In genomic region chr4:68128124-68128523, GRCm38 (mm10) we compare ENCODE assay signal across 24 mouse cellular contexts.
A peak's percentile ranks its signal among the peaks of the same experiment; 100 is the strongest.
DNase-seq lines count a peak whose midpoint lies in the region; ATAC-seq and TF ChIP-seq lines count a peak whose summit lies in the region.
"Had no signal": no experiment of that assay in that cellular context is flagged by ENCODE, and none has a peak within 500 bp of the region (broad histone marks: within the 10 kb centered on the region; RNA-seq: fewer than 3 reads in every experiment).

No protein-coding gene starts in this region.

- H3K4me2 ChIP-seq in hindbrain, embryonic 11.5 days (replicated peaks; ENCODE audit: low read depth, low read length), result no peak overlapping the region
- no peak overlapping the region for H3K4me2 ChIP-seq in hindbrain, embryonic 12.5 days (replicated peaks)
- H3K4me2 ChIP-seq in hindbrain, embryonic 14.5 days (replicated peaks), result no peak overlapping the region

- no peak overlapping the region for H3K27ac ChIP-seq in hindbrain, embryonic 11.5 days (ENCODE audit: low read depth, low read length)
- H3K27ac ChIP-seq in hindbrain, embryonic 10.5 days, result no peak overlapping the region
- H3K27ac ChIP-seq in hindbrain, embryonic 12.5 days, result no peak overlapping the region
- H3K27ac ChIP-seq in hindbrain, embryonic 14.5 days, result no peak overlapping the region
- H3K27ac ChIP-seq in ES-E14 (ENCODE audit: insufficient read depth, low read depth, low read length, poor library complexity, severe bottlenecking), result no peak overlapping the region

- no peaks in the 10 kb centered on the region for H3K27me3 ChIP-seq in hindbrain, embryonic 11.5 days (ENCODE audit: control insufficient read depth, insufficient read depth, low read length)
- no peaks in the 10 kb centered on the region for H3K27me3 ChIP-seq in hindbrain, embryonic 10.5 days (ENCODE audit: insufficient read depth, poor library complexity, severe bottlenecking)
- H3K27me3 ChIP-seq in hindbrain, embryonic 12.5 days, result no peaks in the 10 kb centered on the region
- H3K27me3 ChIP-seq in hindbrain, embryonic 14.5 days (ENCODE audit: control insufficient read depth, insufficient read depth, low read length), result no peaks in the 10 kb centered on the region
- H3K27me3 ChIP-seq: CH12.LX, Patski had no signal

- no peak overlapping the region for H3K9ac ChIP-seq in hindbrain, embryonic 11.5 days (ENCODE audit: low read depth, low read length)
- H3K9ac ChIP-seq in hindbrain, embryonic 12.5 days, result no peak overlapping the region
- H3K9ac ChIP-seq in hindbrain, embryonic 14.5 days, result no peak overlapping the region
- H3K9ac ChIP-seq in ES-E14 (ENCODE audit: insufficient read depth, low read depth, low read length, poor library complexity, severe bottlenecking), result no peak overlapping the region

- H3K4me3 ChIP-seq in hindbrain, embryonic 11.5 days (ENCODE audit: low read depth, low read length), result no peak overlapping the region
- no peak overlapping the region for H3K4me3 ChIP-seq in hindbrain, embryonic 10.5 days
- no peak overlapping the region for H3K4me3 ChIP-seq in hindbrain, embryonic 12.5 days
- no peak overlapping the region for H3K4me3 ChIP-seq in hindbrain, embryonic 14.5 days (replicated peaks; ENCODE audit: low read length)
- H3K4me3 ChIP-seq in ES-E14 (ENCODE audit: insufficient read depth in 1 of 2, low read depth in 1 of 2, low read length in 2 of 2, poor library complexity in 1 of 2, severe bottlenecking in 1 of 2), result no peak overlapping the region

- WGBS in hindbrain, embryonic 11.5 days, result 40% methylated on average over 4 of the region's 4 CpGs
- WGBS in hindbrain, embryonic 10.5 days, result 55% methylated on average over 4 of the region's 4 CpGs
- WGBS in hindbrain, embryonic 12.5 days, result 40% methylated on average over 4 of the region's 4 CpGs
- 39% methylated on average over 4 of the region's 4 CpGs for WGBS in hindbrain, embryonic 14.5 days

- TF ChIP-seq CTCF in brain, embryonic 14.5 days (IDR thresholded peaks at IDR 0.05; ENCODE audit: borderline replicate concordance, extremely low read depth, insufficient read depth, insufficient read length), result no peak

- ATAC-seq in hindbrain, embryonic 11.5 days (ENCODE audit: low FRiP score), result peak; percentile 57
- ATAC-seq in hindbrain, embryonic 12.5 days (ENCODE audit: low FRiP score), result peak; percentile 60; the same call in 1 of the 2 replicates
- ATAC-seq in hindbrain, embryonic 14.5 days (ENCODE audit: low FRiP score), result no peak
- ATAC-seq: activated CD4-positive, CD25-positive, alpha-beta regulatory T cell, adult 4 months; CD4-positive, CD25-positive, alpha-beta regulatory T cell, adult 4 months; Patski had no signal

- no peak for TF ChIP-seq POLR2A in brain, embryonic 14.5 days (IDR thresholded peaks at IDR 0.05; ENCODE audit: borderline replicate concordance, extremely low read depth, insufficient read depth, insufficient read length, poor library complexity, severe bottlenecking)

- no peaks in the 10 kb centered on the region for H3K9me3 ChIP-seq in hindbrain, embryonic 11.5 days (ENCODE audit: control insufficient read depth, low read length)
- H3K9me3 ChIP-seq in hindbrain, embryonic 10.5 days, result no peaks in the 10 kb centered on the region
- H3K9me3 ChIP-seq in hindbrain, embryonic 12.5 days (replicated peaks), result no peaks in the 10 kb centered on the region
- no peaks in the 10 kb centered on the region for H3K9me3 ChIP-seq in hindbrain, embryonic 14.5 days (ENCODE audit: control insufficient read depth, low read length)
- no peaks in the 10 kb centered on the region for H3K9me3 ChIP-seq in ES-E14 (ENCODE audit: control insufficient read depth, insufficient read depth, low read depth, low read length)
- H3K9me3 ChIP-seq: G1E had no signal

- in situ Hi-C loops in ES-E14 (cut with MboI; ENCODE audit: low sequenced_read_pairs in 2 of 2, unreplicated experiment in 2 of 2), result no loop called here

- no peak for DNase-seq in hindbrain, embryonic 11.5 days (ENCODE audit: low spot score)
- DNase-seq in hindbrain, embryonic 10.5 days (ENCODE audit: low spot score), result no peak
- no peak for DNase-seq in hindbrain, embryonic 14.5 days (ENCODE audit: low spot score)
- DNase-seq in ES-E14 (ENCODE audit: low read depth, low spot score), result peak; percentile 1
- DNase-seq in brain, embryonic 14.5 days (ENCODE audit: low read depth), result peak; percentile 24
- no peak for DNase-seq in adrenal gland, postnatal 14 days
- no peak for DNase-seq in lung, postnatal 4 days
- DNase-seq: adrenal gland, adult 2 months; adrenal gland, adult 8-10 months; adrenal gland, postnatal 10 days; adrenal gland, postnatal 25 days; adrenal gland, postnatal 36 days; B cell, adult 2 months; cerebellum, adult 11 months; cerebellum, adult 11-12 months; cerebellum, adult 18-20 months; cerebellum, adult 2 months; cerebellum, adult 8-10 months had no signal

- no peaks in the 10 kb centered on the region for H3K4me1 ChIP-seq in hindbrain, embryonic 11.5 days (replicated peaks; ENCODE audit: control insufficient read depth, insufficient read depth, low read length)
- H3K4me1 ChIP-seq in hindbrain, embryonic 10.5 days (replicated peaks), result no peaks in the 10 kb centered on the region
- H3K4me1 ChIP-seq in hindbrain, embryonic 12.5 days, result peaks cover 2% of the 10 kb centered on the region; the same call in 1 of the 2 replicates
- H3K4me1 ChIP-seq in hindbrain, embryonic 14.5 days (replicated peaks; ENCODE audit: control insufficient read depth, insufficient read depth, low read length), result no peaks in the 10 kb centered on the region
- H3K4me1 ChIP-seq in ES-E14 (ENCODE audit: control insufficient read depth in 2 of 2, insufficient read depth in 2 of 2, low read length in 2 of 2, poor library complexity in 1 of 2), result no peaks in the 10 kb centered on the region; a peak in 1 of 4 replicates

- no peaks in the 10 kb centered on the region for H3K36me3 ChIP-seq in hindbrain, embryonic 11.5 days (ENCODE audit: control insufficient read depth, insufficient read depth, low read length)
- H3K36me3 ChIP-seq in hindbrain, embryonic 10.5 days, result no peaks in the 10 kb centered on the region
- H3K36me3 ChIP-seq in hindbrain, embryonic 12.5 days, result no peaks in the 10 kb centered on the region
- no peaks in the 10 kb centered on the region for H3K36me3 ChIP-seq in hindbrain, embryonic 14.5 days (replicated peaks; ENCODE audit: control insufficient read depth, insufficient read depth)
- no peaks in the 10 kb centered on the region for H3K36me3 ChIP-seq in ES-E14 (ENCODE audit: control insufficient read depth, insufficient read depth, low read length, poor library complexity, severe bottlenecking)
- H3K36me3 ChIP-seq: G1E had no signal

TF ChIP-seq in ES-E14, 5 proteins besides CTCF, POLR2A, EP300 and RAD21:
- TF ChIP-seq CHD2 (IDR thresholded peaks at IDR 0.05; ENCODE audit: low read depth, low read length) (no peak), ZNF384 (IDR thresholded peaks at IDR 0.05; ENCODE audit: low read depth, low read length) (no peak), HCFC1 (IDR thresholded peaks at IDR 0.05; ENCODE audit: borderline replicate concordance, insufficient read depth, low read length) (no peak), ZC3H11A (IDR thresholded peaks at IDR 0.05; ENCODE audit: borderline replicate concordance, low read depth, low read length) (no peak), MAFK (IDR thresholded peaks at IDR 0.05; ENCODE audit: insufficient read depth, low read depth, low read length) (no peak)

Comparison
In these comparisons a context has a peak if more than half of its experiments do, and no peak if none do; other contexts are left out.
1. DNase-seq: peak in ES-E14 (single experiment) and brain, embryonic 14.5 days (single experiment); none in hindbrain, embryonic 11.5 days (single experiment), hindbrain, embryonic 10.5 days (single experiment), hindbrain, embryonic 14.5 days (single experiment), adrenal gland, postnatal 14 days (single experiment) and lung, postnatal 4 days (0 of 2).